Mouse (Mus musculus) heart, embryonic 14.5 days (tissue): ENCODE results near the gene Cd2. TPM values are rescaled to one million over a fixed set of nuclear protein-coding genes. Genes with fewer than 3 reads are reported as not detected.

Experiments used
- ATAC-seq: fragments of 200-750 bp; cut with Nextera tagmentation; 2 replicates; pipeline ENCODE4 v1.8.0; 2017; ENCODE audit warnings: low read depth, moderate TSS enrichment; ENCODE audit not compliant: insufficient number of reproducible peaks, insufficient read depth, low FRiP score
- H3K27ac ChIP-seq, 2 experiments: fragments of 200-500 bp in 1 of 2; fragments of 300-500 bp in 1 of 2; sonication (generic) in 1 of 2; replicated peaks in 1 of 2; 2 replicates each; pipeline ENCODE4 v1.5.1; 2012 to 2014; ENCODE audit warnings: low read depth in 2 of 2, low read length in 2 of 2, control low read depth in 1 of 2, mild to moderate bottlenecking in 1 of 2, mixed read lengths in 1 of 2; ENCODE audit not compliant: control insufficient read depth in 1 of 2, insufficient read depth in 1 of 2
- H3K27me3 ChIP-seq: fragments of 300-500 bp; sonication (generic); 2 replicates; pipeline ENCODE4 v1.6.1; 2014; ENCODE audit warnings: mild to moderate bottlenecking, low read length, control low read depth; ENCODE audit not compliant: control insufficient read depth, insufficient read depth
- H3K36me3 ChIP-seq: fragments of 300-500 bp; sonication (generic); 2 replicates; pipeline ENCODE4 v1.6.1; 2014; ENCODE audit warnings: mild to moderate bottlenecking, control low read depth, low read length, mixed read lengths; ENCODE audit not compliant: control insufficient read depth, insufficient read depth
- H3K4me1 ChIP-seq, 2 experiments: fragments of 200-500 bp in 1 of 2; fragments of 300-500 bp in 1 of 2; sonication (generic) in 1 of 2; 2 replicates each; pipeline ENCODE4 v1.6.1; 2012 to 2014; ENCODE audit warnings: low read length in 2 of 2, control low read depth in 1 of 2, mixed read lengths in 1 of 2; ENCODE audit not compliant: control insufficient read depth in 2 of 2, insufficient read depth in 2 of 2
- H3K4me2 ChIP-seq: fragments of 300-500 bp; sonication (generic); 2 replicates; pipeline ENCODE4 v1.6.1; 2014; ENCODE audit warnings: mild to moderate bottlenecking, low read length
- H3K4me3 ChIP-seq, 2 experiments: fragments of 200-500 bp in 1 of 2; fragments of 300-500 bp in 1 of 2; sonication (generic) in 1 of 2; 2 replicates each; pipeline ENCODE4 v1.5.1; 2012 to 2014; ENCODE audit warnings: low read length in 2 of 2, mild to moderate bottlenecking in 2 of 2, control low read depth in 1 of 2, low read depth in 1 of 2, moderate library complexity in 1 of 2; ENCODE audit not compliant: control insufficient read depth in 1 of 2, insufficient read depth in 1 of 2
- H3K9ac ChIP-seq: fragments of 300-500 bp; sonication (generic); 2 replicates; pipeline ENCODE4 v1.6.1; 2014; ENCODE audit warnings: mild to moderate bottlenecking, low read length
- H3K9me3 ChIP-seq: fragments of 300-500 bp; sonication (generic); 2 replicates; pipeline ENCODE4 v1.6.1; 2016; ENCODE audit warnings: low read length, control low read depth; ENCODE audit not compliant: control insufficient read depth
- WGBS: fragments of 180-500 bp; shearing (Covaris S2); extraction: QIAGEN DNeasy Blood & Tissue Kit; methylation state at CpG from one replicate; pipeline ENCODE4 v1.1.7; 2014; 5-methylcytosine and 5-hydroxymethylcytosine counted together
- polyA plus RNA-seq: library from polyadenylated mRNA; unstranded; fragments of >200 nt; fragmentation: Nextera tagmentation; extraction: Ambion mirVana; gene quantifications from 2 replicates; pipeline ENCODE4 v1.2.1, GENCODE M21; 2014

Cd2 gene
- polyA plus RNA-seq, 1 experiment from 2014 or later, result not detected

GRCm38 (mm10) chr3:101235321-101235720, 52.4 kb downstream of the Cd2 start:
- H3K4me1 ChIP-seq, result peaks cover 0 to 2% of the 10 kb centered on the region in 2 experiments; a peak in 1 of 4 replicates
- H3K9ac ChIP-seq, result no peak overlapping the region
- H3K9me3 ChIP-seq, result no peaks in the 10 kb centered on the region
- no peak overlapping the region for H3K4me2 ChIP-seq
- H3K36me3 ChIP-seq, result no peaks in the 10 kb centered on the region
- 85% methylated on average over 5 of the region's 5 CpGs for WGBS
- H3K4me3 ChIP-seq, result no peak overlapping the region
- no peaks in the 10 kb centered on the region for H3K27me3 ChIP-seq
- H3K27ac ChIP-seq, result no peak overlapping the region
- ATAC-seq, result no peak

- H3K9ac ChIP-seq, result no peak overlapping the region
- H3K9me3 ChIP-seq, result no peaks in the 10 kb centered on the region
- H3K27ac ChIP-seq, result no peak overlapping the region
- no peaks in the 10 kb centered on the region for H3K36me3 ChIP-seq
- H3K4me1 ChIP-seq, result peaks cover 0 to 2% of the 10 kb centered on the region in 2 experiments; a peak in 1 of 4 replicates
- H3K4me2 ChIP-seq, result no peak overlapping the region
- no peak for ATAC-seq
- H3K27me3 ChIP-seq, result no peaks in the 10 kb centered on the region
- no peak overlapping the region for H3K4me3 ChIP-seq
- 85% methylated on average over 5 of the region's 5 CpGs for WGBS
These were observed 54.3 kb downstream of the Cd2 start for GRCm38 (mm10) chr3:101233424-101233823.

- H3K9ac ChIP-seq, result no peak overlapping the region
- 46% methylated on average over 8 of the region's 8 CpGs for WGBS
- peaks cover 0 to 2% of the 10 kb centered on the region in 2 experiments; a peak in 1 of 4 replicates for H3K4me1 ChIP-seq
- H3K4me3 ChIP-seq, result no peak overlapping the region
- ATAC-seq, result no peak
- H3K9me3 ChIP-seq, result no peaks in the 10 kb centered on the region
- no peak overlapping the region for H3K27ac ChIP-seq
- no peaks in the 10 kb centered on the region for H3K27me3 ChIP-seq
- no peak overlapping the region for H3K4me2 ChIP-seq
- H3K36me3 ChIP-seq, result no peaks in the 10 kb centered on the region
These were observed 55.2 kb downstream of the Cd2 start for GRCm38 (mm10) chr3:101232570-101232969.

GRCm38 (mm10) chr3:101230201-101230600, 57.5 kb downstream of the Cd2 start:
- ATAC-seq, result no peak
- Histone ChIP-seq H3K4me1 (no peaks in the 10 kb centered on the region), H3K27ac (no peak overlapping the region), H3K4me2 (no peak overlapping the region), H3K4me3 (no peak overlapping the region), H3K27me3 (no peaks in the 10 kb centered on the region), H3K9me3 (no peaks in the 10 kb centered on the region), H3K36me3 (no peaks in the 10 kb centered on the region), H3K9ac (no peak overlapping the region)
- 82% methylated on average over 9 of the region's 9 CpGs for WGBS

- H3K9ac ChIP-seq, result no peak overlapping the region
- H3K4me2 ChIP-seq, result no peak overlapping the region
- no peak overlapping the region for H3K27ac ChIP-seq
- no peaks in the 10 kb centered on the region for H3K27me3 ChIP-seq
- 58% methylated on average over 5 of the region's 5 CpGs for WGBS
- H3K4me1 ChIP-seq, result no peaks in the 10 kb centered on the region
- no peak for ATAC-seq
- no peak overlapping the region for H3K4me3 ChIP-seq
- H3K9me3 ChIP-seq, result no peaks in the 10 kb centered on the region
- no peaks in the 10 kb centered on the region for H3K36me3 ChIP-seq
These were observed 58.2 kb downstream of the Cd2 start for GRCm38 (mm10) chr3:101229551-101229930.

GRCm38 (mm10) chr3:101228868-101229550, 58.7 kb downstream of the Cd2 start:
- no peak overlapping the region for H3K27ac ChIP-seq
- no peaks in the 10 kb centered on the region for H3K36me3 ChIP-seq
- no peak overlapping the region for H3K9ac ChIP-seq
- ATAC-seq, result no peak
- H3K9me3 ChIP-seq, result no peaks in the 10 kb centered on the region
- no peak overlapping the region for H3K4me2 ChIP-seq
- no peak overlapping the region for H3K4me3 ChIP-seq
- 83% methylated on average over 13 of the region's 13 CpGs for WGBS
- no peaks in the 10 kb centered on the region for H3K27me3 ChIP-seq
- no peaks in the 10 kb centered on the region for H3K4me1 ChIP-seq

- H3K36me3 ChIP-seq, result no peaks in the 10 kb centered on the region
- no peaks in the 10 kb centered on the region for H3K4me1 ChIP-seq
- no peak overlapping the region for H3K4me2 ChIP-seq
- no peaks in the 10 kb centered on the region for H3K27me3 ChIP-seq
- no peaks in the 10 kb centered on the region for H3K9me3 ChIP-seq
- WGBS, result 86% methylated on average over 5 of the region's 5 CpGs
- no peak overlapping the region for H3K4me3 ChIP-seq
- no peak overlapping the region for H3K27ac ChIP-seq
- H3K9ac ChIP-seq, result no peak overlapping the region
- no peak for ATAC-seq
These were observed 59.7 kb downstream of the Cd2 start for GRCm38 (mm10) chr3:101228066-101228465.
